Mouse (Mus musculus): Measurements from ENCODE around the gene Ccdc39. TPM values are rescaled to one million over a fixed set of nuclear protein-coding genes. Genes with fewer than 3 reads are reported as not detected.
A peak's percentile ranks its signal among the peaks of the same experiment; 100 is the strongest.

Ccdc39 gene
- total RNA-seq (2021): under 1 TPM; 0.10 to 0.22 TPM

- intact Hi-C loops (cut with DNase I): no loop called here
- DNase-seq: peak; percentile 79 to 85
Measured at GRCm38 (mm10) chr3:33843801-33844632, at the start of gene Ccdc39. Ccdc39 (minus strand) TSS chr3:33844310.

GRCm38 (mm10) chr3:33893433-33893832 lies 49.3 kb upstream of the Ccdc39 start:
- intact Hi-C loops (cut with DNase I): no loop called here
- DNase-seq: no peak

DNA sequence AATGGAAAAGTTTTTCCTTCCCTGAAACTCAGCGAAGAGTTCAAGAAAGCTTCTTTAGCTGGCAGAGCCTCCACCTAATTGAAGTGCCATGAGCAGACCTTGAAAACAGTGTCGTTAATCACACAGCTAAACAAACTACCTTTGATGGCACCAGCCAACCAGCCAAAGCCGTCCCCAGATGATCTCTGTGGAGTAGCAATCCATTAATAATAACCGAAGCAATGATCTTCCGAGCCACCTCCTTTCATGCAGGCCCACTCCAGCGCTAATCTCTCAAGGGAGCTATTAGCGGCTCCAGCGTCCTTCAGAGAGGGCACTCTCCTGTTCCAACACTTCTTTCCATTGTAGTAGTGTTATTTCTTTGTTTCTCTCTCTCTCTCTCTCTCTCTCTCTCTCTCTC lies 43.3 kb upstream of the Ccdc39 start:
- DNase-seq: no peak
- intact Hi-C loops (cut with DNase I): no loop called here

- DNase-seq: no peak
- intact Hi-C loops (cut with DNase I): no loop called here
Measured at GRCm38 (mm10) chr3:33883105-33883504, 39.0 kb upstream of the Ccdc39 start.

DNA sequence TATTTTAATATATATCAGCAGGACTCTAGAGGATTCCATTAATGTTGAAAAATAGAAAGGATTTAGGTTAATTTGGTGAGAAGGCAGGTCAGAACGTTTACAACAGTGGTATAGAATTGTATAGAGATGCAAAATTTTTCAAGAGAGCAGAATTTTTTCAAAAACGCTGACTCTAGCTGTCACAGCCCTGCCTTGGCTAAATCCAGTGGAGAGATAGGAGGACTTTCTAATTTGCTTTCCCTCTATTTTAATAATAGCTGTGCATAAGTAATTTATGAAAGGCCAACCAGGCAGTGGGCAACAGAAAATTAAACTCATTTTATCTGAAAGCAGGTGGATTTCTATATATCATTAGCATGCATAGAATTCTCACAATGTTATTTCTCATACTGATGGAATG lies 38.6 kb upstream of the Ccdc39 start:
- intact Hi-C loops (cut with DNase I): no loop called here
- DNase-seq: no peak

DNA sequence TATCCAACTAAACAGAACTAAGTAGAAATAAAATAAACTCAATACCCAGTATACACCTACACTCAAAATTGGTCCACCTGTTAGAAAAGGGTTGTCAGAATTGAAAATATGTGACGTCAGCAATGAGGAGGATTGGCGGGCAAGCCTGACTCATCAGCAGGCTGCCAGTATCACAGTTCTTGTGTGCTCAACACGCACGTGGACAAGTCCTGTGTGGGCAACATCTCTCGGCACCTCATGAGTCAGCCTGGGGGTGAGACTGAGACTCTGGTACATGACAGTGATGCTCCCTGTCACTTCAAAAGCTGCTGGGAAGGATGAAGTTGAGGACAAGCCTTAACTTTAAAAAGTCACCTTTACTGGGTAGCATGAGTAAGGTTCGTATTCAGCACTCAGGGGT lies 34.6 kb upstream of the Ccdc39 start:
- no peak for DNase-seq
- intact Hi-C loops (cut with DNase I): no loop called here

DNA sequence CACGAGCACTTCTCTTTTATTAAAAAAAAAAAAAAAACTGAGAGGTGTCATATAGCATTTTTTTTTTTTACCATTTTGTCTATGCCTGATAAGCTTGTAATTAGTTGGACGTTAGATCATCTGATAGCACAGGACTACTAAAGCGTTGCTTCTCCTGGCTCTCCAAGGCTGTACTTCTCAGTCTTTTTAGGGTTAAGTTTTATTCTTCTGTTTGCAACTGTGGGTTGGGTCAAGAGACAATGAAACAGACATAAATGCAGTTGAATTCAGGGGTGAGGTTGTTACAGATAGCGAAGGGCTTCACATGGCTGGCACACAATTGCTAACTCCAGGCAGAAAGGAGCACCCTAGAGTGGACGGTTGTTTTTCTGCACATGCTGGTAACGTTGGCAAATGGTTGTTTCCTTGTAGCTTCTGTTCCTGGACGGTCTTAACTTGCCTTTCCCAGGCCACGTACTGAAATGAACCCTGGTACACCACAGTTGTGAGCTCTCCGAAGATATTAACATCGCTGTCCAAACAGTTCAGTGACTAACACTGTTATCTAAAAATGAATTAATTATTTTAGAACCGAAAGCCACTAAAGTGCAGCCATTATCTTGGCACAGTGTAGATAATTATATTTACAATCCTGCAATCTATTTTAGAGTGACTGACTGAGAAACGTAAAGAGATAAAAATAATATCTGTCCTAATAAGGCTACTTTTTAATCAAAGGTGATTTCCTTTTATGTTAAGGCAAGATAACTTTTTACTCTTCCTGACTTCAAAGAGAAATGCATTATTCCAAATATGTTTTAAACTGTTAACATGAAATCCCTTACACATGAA lies 30.6 kb upstream of the Ccdc39 start:
- intact Hi-C loops (cut with DNase I): no loop called here

DNA sequence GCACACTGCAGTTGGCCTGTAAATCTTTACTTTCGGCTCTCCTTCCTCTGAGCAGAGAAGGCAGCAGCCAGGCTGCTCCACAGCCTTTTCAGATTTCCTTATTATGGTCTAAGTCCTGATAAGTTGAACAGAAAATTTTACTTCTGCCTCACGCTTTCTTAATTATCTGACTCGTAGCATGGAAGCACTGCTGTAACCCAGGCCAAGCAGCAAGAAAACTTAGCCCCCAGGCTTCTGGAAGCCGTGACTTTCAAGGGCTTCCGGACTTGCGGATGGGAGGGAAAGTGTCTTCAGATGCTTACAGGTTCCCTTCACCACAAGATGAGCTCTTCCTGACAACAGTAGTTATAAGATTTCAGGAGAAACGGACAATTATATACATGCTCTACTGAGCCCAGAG lies 29.7 kb upstream of the Ccdc39 start:
- DNase-seq: no peak
- intact Hi-C loops (cut with DNase I): no loop called here

More for the DNA sequence above, 30.6 kb upstream of the Ccdc39 start:
- no peak for DNase-seq

- intact Hi-C loops (cut with DNase I): no loop called here
- no peak for DNase-seq
Measured at GRCm38 (mm10) chr3:33873366-33873765, 29.3 kb upstream of the Ccdc39 start.

DNA sequence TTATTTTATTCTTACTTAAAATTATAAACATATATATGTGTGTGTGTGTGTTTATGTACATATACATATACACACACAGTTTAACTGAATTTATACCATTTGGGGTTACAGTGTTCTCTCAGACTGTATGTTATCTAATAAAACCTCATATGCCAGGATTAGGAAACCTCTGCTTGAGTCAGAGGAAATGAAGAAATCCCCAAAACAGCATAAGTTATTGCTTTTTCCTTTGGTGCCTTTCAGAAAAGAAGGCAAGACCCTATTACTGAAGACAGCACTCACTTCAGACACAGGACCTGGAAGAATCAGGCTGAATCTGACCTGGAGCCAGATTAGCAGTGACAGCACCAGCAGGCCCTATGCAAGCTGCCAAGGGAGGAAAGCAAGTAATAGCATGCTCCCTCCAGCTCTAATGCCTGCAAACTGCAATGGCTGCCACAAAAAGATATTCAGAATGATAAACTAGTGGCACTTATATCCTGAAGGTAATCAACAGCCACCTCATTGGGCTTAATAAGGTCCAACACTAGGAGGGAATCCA lies 20.0 kb upstream of the Ccdc39 start:
- DNase-seq: no peak
- intact Hi-C loops (cut with DNase I): no loop called here

DNA sequence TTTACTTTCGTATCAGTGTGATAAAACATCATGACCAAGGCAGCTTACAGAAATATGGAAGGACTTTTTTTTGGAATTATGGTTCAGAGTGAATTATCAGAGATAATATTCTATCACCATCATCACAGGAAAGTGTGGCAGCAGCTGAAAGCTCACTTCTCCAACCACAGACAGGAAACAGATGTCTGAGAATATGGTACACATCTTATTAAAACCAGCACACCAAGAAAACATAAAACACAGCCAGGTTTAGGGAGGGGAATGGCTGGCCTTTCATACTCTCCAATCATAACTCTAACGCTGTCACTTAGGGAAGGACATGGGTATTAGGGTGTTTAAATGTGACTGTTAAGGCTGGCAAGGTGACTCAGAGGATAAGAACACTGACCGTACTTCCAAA lies 14.8 kb upstream of the Ccdc39 start:
- intact Hi-C loops (cut with DNase I): no loop called here
- DNase-seq: no peak

DNA sequence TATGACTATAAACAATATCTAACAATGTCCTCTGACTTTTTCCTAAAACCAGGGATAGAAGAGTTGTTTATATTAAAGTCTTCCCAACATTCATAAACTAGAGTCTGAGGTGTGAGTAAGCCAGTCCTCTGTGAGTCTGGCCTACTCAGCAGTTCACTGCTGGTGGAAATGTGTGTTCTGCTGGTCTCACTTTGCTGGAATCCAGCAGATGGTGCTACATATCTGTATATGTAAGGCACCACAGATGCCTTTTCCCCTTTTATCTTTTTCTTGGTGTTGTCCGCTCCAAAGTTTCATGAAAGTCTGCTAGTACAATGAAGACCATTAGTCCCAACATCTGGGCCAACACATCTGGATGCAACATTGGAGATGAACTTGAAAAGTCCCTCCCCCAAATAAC lies 9.0 kb upstream of the Ccdc39 start:
- intact Hi-C loops (cut with DNase I): no loop called here
- no peak for DNase-seq

DNA sequence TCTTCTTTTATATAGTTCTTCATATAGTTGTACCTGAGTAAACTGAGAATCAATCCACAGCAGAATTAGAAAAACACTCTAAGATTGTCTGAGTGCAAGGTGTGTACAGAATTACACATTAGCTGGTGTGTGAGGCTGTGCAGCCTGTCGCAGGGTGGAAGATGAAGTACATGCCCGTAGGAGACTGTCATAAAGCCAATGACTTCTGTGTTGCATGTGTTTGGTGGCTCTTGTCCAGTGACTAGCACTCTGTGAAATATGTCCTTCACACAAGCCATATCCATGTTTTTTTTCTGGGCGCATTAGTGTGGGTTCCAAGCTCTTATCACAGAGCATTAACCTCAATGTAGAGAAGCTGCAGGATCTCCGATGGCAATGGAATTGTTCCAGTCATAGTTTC lies 6.7 kb upstream of the Ccdc39 start:
- intact Hi-C loops (cut with DNase I): no loop called here
- DNase-seq: no peak

DNA sequence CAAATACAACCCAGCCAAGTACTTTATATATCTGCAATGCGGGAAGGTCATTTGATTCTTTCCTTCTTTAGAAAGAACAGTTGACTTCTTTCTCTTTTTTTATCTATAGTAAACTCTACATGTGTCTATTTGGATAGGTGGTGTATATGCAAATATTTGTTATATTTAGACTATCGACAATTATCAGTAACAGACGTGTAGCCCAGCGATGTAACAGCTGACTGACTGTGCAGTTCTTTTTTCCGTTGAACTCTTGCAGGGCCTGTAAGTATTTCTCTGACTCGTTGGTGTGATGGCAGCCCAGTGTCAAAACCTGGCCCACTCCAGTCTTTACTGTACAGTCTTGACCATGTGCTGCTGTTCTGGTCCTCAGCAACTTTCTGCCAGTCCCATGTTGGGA lies 2.5 kb upstream of the Ccdc39 start:
- intact Hi-C loops (cut with DNase I): no loop called here
- no peak for DNase-seq

DNA sequence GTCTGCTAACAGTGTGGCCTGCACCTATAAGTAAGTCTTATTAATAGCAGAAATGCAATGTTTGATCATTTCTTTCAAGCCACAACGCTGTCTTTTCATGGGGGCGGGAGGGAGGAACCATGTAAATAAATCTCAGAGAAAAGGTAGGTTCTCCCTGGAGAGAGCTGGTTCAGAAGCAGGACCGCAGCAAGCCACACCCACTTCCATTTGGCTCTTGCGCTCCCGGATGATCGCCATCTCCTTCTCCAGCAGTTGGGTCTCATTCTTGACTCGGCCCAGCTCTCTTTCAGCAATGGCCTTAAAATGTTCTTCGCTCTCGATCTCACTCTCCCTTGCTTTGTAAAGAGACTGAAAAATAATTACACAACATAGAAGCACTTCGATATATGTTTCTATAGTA lies 5.2 kb downstream of the Ccdc39 start:
- intact Hi-C loops (cut with DNase I): no loop called here
- no peak for DNase-seq

DNA sequence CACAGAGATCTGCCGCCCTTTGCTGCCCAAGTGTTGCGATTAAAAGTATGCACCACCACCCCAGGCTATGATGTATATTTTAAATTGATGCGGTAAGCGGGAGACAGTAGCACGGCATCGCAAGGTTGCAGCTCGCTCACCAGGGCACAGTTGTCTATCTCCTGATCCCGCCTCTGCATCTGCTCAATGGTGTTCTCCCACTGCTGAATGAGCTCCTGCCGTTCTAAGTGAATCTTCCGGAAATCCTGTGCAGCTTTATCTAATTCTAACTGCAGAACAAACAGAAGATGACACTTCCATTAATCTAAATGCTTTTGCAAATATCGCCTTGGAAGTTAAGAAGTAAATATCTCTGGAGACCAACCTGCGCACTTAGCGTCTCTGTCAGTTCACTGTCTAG lies 7.5 kb downstream of the Ccdc39 start:
- DNase-seq: no peak
- intact Hi-C loops (cut with DNase I): no loop called here

GRCm38 (mm10) chr3:33832351-33832750 lies 11.8 kb downstream of the Ccdc39 start:
- DNase-seq: no peak
- intact Hi-C loops (cut with DNase I): no loop called here

DNA sequence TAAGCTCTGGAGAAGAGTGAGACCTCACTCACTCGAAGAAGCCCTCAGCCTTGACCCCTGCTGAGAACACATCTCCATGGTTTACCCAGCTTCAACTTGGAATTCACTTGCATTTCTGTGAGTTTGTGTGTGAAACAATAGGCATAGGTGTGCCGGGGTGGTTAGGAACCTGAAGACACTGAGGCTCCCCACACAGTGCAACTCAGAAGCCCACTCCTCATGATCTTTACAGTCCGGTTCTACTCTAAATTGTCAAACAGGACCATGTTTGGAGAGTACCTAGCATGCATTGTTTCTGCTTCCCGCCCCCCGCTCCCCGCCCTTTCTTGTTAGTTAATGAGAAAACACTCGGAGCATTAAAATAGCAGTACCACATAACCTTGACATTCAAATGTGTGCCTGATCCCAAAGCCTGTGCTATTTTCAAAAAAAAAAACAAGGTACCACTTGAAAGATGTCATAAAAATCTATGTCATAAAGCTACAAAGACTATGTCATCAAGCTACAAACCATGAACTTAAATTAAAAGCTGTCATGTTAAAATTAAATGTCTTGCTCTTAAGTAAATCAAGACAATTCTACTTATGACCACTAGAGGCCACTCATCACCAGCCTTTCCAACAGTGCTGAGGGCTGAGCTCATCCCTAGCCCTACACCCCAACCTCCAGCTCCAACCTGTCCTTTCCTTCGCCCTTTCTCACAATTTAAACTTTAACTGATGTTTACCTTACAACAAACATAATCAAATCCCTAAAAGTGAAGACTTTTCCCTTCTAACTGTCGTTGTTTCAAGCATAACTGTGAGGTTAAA lies 19.8 kb downstream of the Ccdc39 start:
- peak; percentile 30 to 34 for DNase-seq
- intact Hi-C loops (cut with DNase I): loop anchor here (1.0 to 10.0 kb wide), 2 partner anchors 94 to 1660 kb away; no protein-coding TSS in a partner anchor

DNA sequence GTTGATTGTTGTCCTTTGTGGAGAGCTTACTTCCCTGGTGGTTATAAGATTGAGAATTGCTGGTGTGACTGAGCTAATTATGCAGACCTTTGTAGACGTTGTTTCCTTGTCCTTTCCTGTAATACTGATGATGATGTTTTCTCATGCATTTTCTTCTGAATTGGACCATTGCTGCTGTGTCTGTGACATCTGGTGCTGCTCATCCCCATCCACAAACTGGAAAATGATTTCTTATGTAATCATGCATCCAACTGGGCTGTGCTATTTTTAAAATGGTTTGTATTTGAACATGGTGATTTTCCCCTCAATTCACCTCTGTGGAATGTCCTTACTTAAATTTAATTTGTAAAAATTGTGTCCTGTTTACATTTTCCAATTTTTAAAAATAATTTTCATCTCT lies 37.0 kb downstream of the Ccdc39 start:
- intact Hi-C loops (cut with DNase I): loop anchor here (10.0 kb wide), 1 partner anchor 248 kb away; no protein-coding TSS in a partner anchor
- no peak for DNase-seq

GRCm38 (mm10) chr3:33800513-33800820 lies 43.6 kb downstream of the Ccdc39 start:
- no peak for DNase-seq
- intact Hi-C loops (cut with DNase I): loop anchor here (10.0 kb wide), 1 partner anchor 254 kb away; no protein-coding TSS in a partner anchor
